12 mouse cellular contexts compared by ENCODE assay signal in genomic region chr11:52163926-52164325, GRCm38 (mm10). TPM values are rescaled to one million over a fixed set of nuclear protein-coding genes. Genes with fewer than 3 reads are reported as not detected.
A peak's percentile ranks its signal among the peaks of the same experiment; 100 is the strongest.
DNase-seq lines count a peak whose midpoint lies in the region; ATAC-seq and TF ChIP-seq lines count a peak whose summit lies in the region.
"Had no signal": no experiment of that assay in that cellular context is flagged by ENCODE, and none has a peak within 500 bp of the region (broad histone marks: within the 10 kb centered on the region; RNA-seq: fewer than 3 reads in every experiment).

No protein-coding gene starts in this region.

- no peak; the same call in 1 of the 2 replicates for ATAC-seq in kidney, embryonic 16.5 days (ENCODE audit: low FRiP score, low TSS enrichment)
- 0 out of 2 replicates have a peak, but pooled peaks have one; percentile 24 for ATAC-seq in lung, embryonic 16.5 days (ENCODE audit: low read depth)
- no peak for ATAC-seq in midbrain, postnatal 0 days (ENCODE audit: low FRiP score)

- peaks cover 10% of the 10 kb centered on the region for H3K27me3 ChIP-seq in kidney, embryonic 16.5 days (ENCODE audit: insufficient read depth, low read length)
- H3K27me3 ChIP-seq in lung, embryonic 16.5 days (ENCODE audit: control insufficient read depth, insufficient read depth, low read depth, low read length) = peaks cover 2% of the 10 kb centered on the region; the same call in 1 of the 2 replicates
- peaks cover 3% of the 10 kb centered on the region; the same call in 1 of the 2 replicates for H3K27me3 ChIP-seq in midbrain, postnatal 0 days (ENCODE audit: insufficient read depth, low read length)

- no peak overlapping the region for H3K9ac ChIP-seq in kidney, embryonic 16.5 days (replicated peaks; ENCODE audit: low read length)
- H3K9ac ChIP-seq in lung, embryonic 16.5 days (ENCODE audit: low read length) = no peak overlapping the region
- no peak overlapping the region for H3K9ac ChIP-seq in midbrain, postnatal 0 days (replicated peaks; ENCODE audit: low read length, poor library complexity, severe bottlenecking)
- H3K9ac ChIP-seq: hindbrain, embryonic 13.5 days had no signal

- H3K4me2 ChIP-seq in kidney, embryonic 16.5 days (replicated peaks; ENCODE audit: low read depth, low read length) = no peak overlapping the region
- H3K4me2 ChIP-seq in lung, embryonic 16.5 days (ENCODE audit: low read depth, low read length) = no peak overlapping the region
- H3K4me2 ChIP-seq in midbrain, postnatal 0 days (ENCODE audit: low read depth, low read length, poor library complexity, severe bottlenecking) = no peak overlapping the region
- H3K4me2 ChIP-seq: hindbrain, embryonic 13.5 days had no signal

- WGBS in kidney, embryonic 16.5 days = 40% methylated on average over 10 of the region's 10 CpGs
- 33% methylated on average over 10 of the region's 10 CpGs for WGBS in lung, embryonic 16.5 days
- WGBS in midbrain, postnatal 0 days = 42% methylated on average over 10 of the region's 10 CpGs

- H3K4me3 ChIP-seq in kidney, embryonic 16.5 days (ENCODE audit: low read length) = no peak overlapping the region
- no peak overlapping the region for H3K4me3 ChIP-seq in lung, embryonic 16.5 days (ENCODE audit: low read length)
- no peak overlapping the region for H3K4me3 ChIP-seq in midbrain, postnatal 0 days (ENCODE audit: low read depth, low read length)
- H3K4me3 ChIP-seq: hindbrain, embryonic 13.5 days had no signal

- H3K9me3 ChIP-seq in kidney, embryonic 16.5 days (ENCODE audit: low read length) = no peaks in the 10 kb centered on the region
- no peaks in the 10 kb centered on the region for H3K9me3 ChIP-seq in lung, embryonic 16.5 days (ENCODE audit: control insufficient read depth, low read length)
- no peaks in the 10 kb centered on the region for H3K9me3 ChIP-seq in midbrain, postnatal 0 days (ENCODE audit: low read length)
- H3K9me3 ChIP-seq: hindbrain, embryonic 13.5 days had no signal

- no peak for TF ChIP-seq CTCF in midbrain, postnatal 0 days (IDR thresholded peaks at IDR 0.05)

- peak; percentile 69 for DNase-seq in kidney, adult 11 months
- peak; percentile 78 for DNase-seq in adrenal gland, postnatal 14 days
- DNase-seq in heart, postnatal 25 days (ENCODE audit: low spot score) = peak; percentile 41
- DNase-seq in cerebellum, postnatal 14 days = no peak
- no peak for DNase-seq in midbrain, postnatal 0 days (ENCODE audit: low spot score)
- no peak for DNase-seq in yolk sac, embryonic 10.5 days (ENCODE audit: low spot score)
- DNase-seq: cerebellum, adult 2 months had no signal

- no peak overlapping the region for H3K27ac ChIP-seq in kidney, embryonic 16.5 days (ENCODE audit: low read length)
- no peak overlapping the region for H3K27ac ChIP-seq in lung, embryonic 16.5 days (ENCODE audit: low read length)
- H3K27ac ChIP-seq in midbrain, postnatal 0 days (ENCODE audit: low read depth, low read length) = no peak overlapping the region
- H3K27ac ChIP-seq: hindbrain, embryonic 13.5 days had no signal

- H3K4me1 ChIP-seq in kidney, embryonic 16.5 days (ENCODE audit: insufficient read depth, low read length) = no peaks in the 10 kb centered on the region
- no peaks in the 10 kb centered on the region for H3K4me1 ChIP-seq in lung, embryonic 16.5 days (replicated peaks; ENCODE audit: control insufficient read depth, insufficient read depth, low read length)
- H3K4me1 ChIP-seq in midbrain, postnatal 0 days (ENCODE audit: insufficient read depth, low read length) = no peaks in the 10 kb centered on the region

- H3K36me3 ChIP-seq in kidney, embryonic 16.5 days (ENCODE audit: insufficient read depth, low read length) = no peaks in the 10 kb centered on the region
- no peaks in the 10 kb centered on the region for H3K36me3 ChIP-seq in lung, embryonic 16.5 days (ENCODE audit: control insufficient read depth, insufficient read depth, low read length)
- no peaks in the 10 kb centered on the region for H3K36me3 ChIP-seq in midbrain, postnatal 0 days (ENCODE audit: insufficient read depth, low read length)
- H3K36me3 ChIP-seq: hindbrain, embryonic 13.5 days had no signal

- intact Hi-C loops in heart, postnatal 25 days (cut with DNase I) = no loop called here

RNA-seq across cellular contexts. Expression of gene Olfr1373, which starts 18.6 kb away (rescaled TPM):
- polyA plus RNA-seq in kidney, embryonic 16.5 days (2015; fragmentation: Nextera tagmentation; extraction: Ambion mirVana) = not detected in 2 replicates
- total RNA-seq in adrenal gland, postnatal 14 days (2021) = not detected in 2 replicates
- not detected for total RNA-seq in heart, postnatal 25 days (2021)
- not detected in 2 replicates for polyA plus RNA-seq in lung, embryonic 16.5 days (2015; fragmentation: Nextera tagmentation; extraction: Ambion mirVana)
- total RNA-seq in midbrain, postnatal 0 days (2014; rRNA removed) = not detected in 2 replicates
- not detected in 2 replicates for polyA plus RNA-seq in midbrain, postnatal 0 days (2015; fragmentation: Nextera tagmentation; extraction: Ambion mirVana)
- total RNA-seq: left cerebral cortex, adult 18-20 months; neutrophil, adult 5-6 weeks had no signal
- polyA plus RNA-seq: cerebellum, adult 2 months; hindbrain, embryonic 13.5 days had no signal

RNA-seq across cellular contexts. Expression of gene Olfr1371, which starts 49.9 kb away (rescaled TPM):
- polyA plus RNA-seq in kidney, embryonic 16.5 days (2015; fragmentation: Nextera tagmentation; extraction: Ambion mirVana) = not detected in 2 replicates
- not detected in 2 replicates for total RNA-seq in adrenal gland, postnatal 14 days (2021)
- total RNA-seq in heart, postnatal 25 days (2021) = not detected
- polyA plus RNA-seq in lung, embryonic 16.5 days (2015; fragmentation: Nextera tagmentation; extraction: Ambion mirVana) = not detected in 2 replicates
- not detected in 2 replicates for total RNA-seq in midbrain, postnatal 0 days (2014; rRNA removed)
- polyA plus RNA-seq in midbrain, postnatal 0 days (2015; fragmentation: Nextera tagmentation; extraction: Ambion mirVana) = not detected in 2 replicates
- total RNA-seq: left cerebral cortex, adult 18-20 months; neutrophil, adult 5-6 weeks had no signal
- polyA plus RNA-seq: cerebellum, adult 2 months; hindbrain, embryonic 13.5 days had no signal

Comparison
In these comparisons a context has a peak if more than half of its experiments do, and no peak if none do; other contexts are left out.
1. DNase-seq: peak in kidney, adult 11 months (single experiment), adrenal gland, postnatal 14 days (single experiment) and heart, postnatal 25 days (single experiment); none in cerebellum, postnatal 14 days (0 of 2), midbrain, postnatal 0 days (single experiment) and yolk sac, embryonic 10.5 days (single experiment).